Mouse (Mus musculus) limb, embryonic 11.5 days (tissue): ENCODE measurements at regions not wholly inside any gene's neighbourhood (a gene's known extent, or its start where the extent isn't known, plus 50 kb on each side); places are given as distances from the start of the nearest gene placed in this dataset.

Source experiments
- ATAC-seq: fragments of 200-750 bp; cut with Nextera tagmentation; 2 replicates; pipeline ENCODE4 v1.8.0; 2017; ENCODE audit warnings: low read depth; ENCODE audit not compliant: insufficient number of reproducible peaks, low FRiP score, low TSS enrichment
- DNase-seq: peaks from one replicate; pipeline ENCODE4 v3.0.0-alpha.2; 2015; ENCODE audit warnings: low spot score
- H3K27ac ChIP-seq: fragments of 300-500 bp; sonication (generic); replicated peaks from 2 replicates; pipeline ENCODE4 v1.5.1; 2014; ENCODE audit warnings: low read depth, mild to moderate bottlenecking, low read length
- H3K27me3 ChIP-seq: fragments of 300-500 bp; sonication (generic); 2 replicates; pipeline ENCODE4 v1.6.1; 2014; ENCODE audit warnings: mild to moderate bottlenecking, low read length, mixed read lengths; ENCODE audit not compliant: control insufficient read depth, insufficient read depth
- H3K36me3 ChIP-seq: fragments of 300-500 bp; sonication (generic); 2 replicates; pipeline ENCODE4 v1.6.1; 2014; ENCODE audit warnings: mild to moderate bottlenecking, low read length, moderate library complexity, mixed read lengths; ENCODE audit not compliant: control insufficient read depth, insufficient read depth
- H3K4me1 ChIP-seq: fragments of 300-500 bp; sonication (generic); 2 replicates; pipeline ENCODE4 v1.6.1; 2014; ENCODE audit warnings: low read length, mixed read lengths; ENCODE audit not compliant: control insufficient read depth, insufficient read depth
- H3K4me2 ChIP-seq: fragments of 300-500 bp; sonication (generic); 2 replicates; pipeline ENCODE4 v1.6.1; 2014; ENCODE audit warnings: low read depth, mild to moderate bottlenecking, moderate library complexity; ENCODE audit not compliant: severe bottlenecking
- H3K4me3 ChIP-seq: fragments of 300-500 bp; sonication (generic); 2 replicates; pipeline ENCODE4 v1.5.1; 2014; ENCODE audit warnings: low read depth, low read length
- H3K9ac ChIP-seq: fragments of 300-500 bp; sonication (generic); 2 replicates; pipeline ENCODE4 v1.6.1; 2014; ENCODE audit warnings: mild to moderate bottlenecking, low read length
- H3K9me3 ChIP-seq: fragments of 300-500 bp; sonication (generic); 2 replicates; pipeline ENCODE4 v1.6.1; 2016; ENCODE audit warnings: low read length; ENCODE audit not compliant: control insufficient read depth
- WGBS: fragments of 180-500 bp; shearing (Covaris S2); extraction: QIAGEN DNeasy Blood & Tissue Kit; methylation state at CpG from one replicate; pipeline ENCODE4 v1.1.7; 2014; 5-methylcytosine and 5-hydroxymethylcytosine counted together

DNA sequence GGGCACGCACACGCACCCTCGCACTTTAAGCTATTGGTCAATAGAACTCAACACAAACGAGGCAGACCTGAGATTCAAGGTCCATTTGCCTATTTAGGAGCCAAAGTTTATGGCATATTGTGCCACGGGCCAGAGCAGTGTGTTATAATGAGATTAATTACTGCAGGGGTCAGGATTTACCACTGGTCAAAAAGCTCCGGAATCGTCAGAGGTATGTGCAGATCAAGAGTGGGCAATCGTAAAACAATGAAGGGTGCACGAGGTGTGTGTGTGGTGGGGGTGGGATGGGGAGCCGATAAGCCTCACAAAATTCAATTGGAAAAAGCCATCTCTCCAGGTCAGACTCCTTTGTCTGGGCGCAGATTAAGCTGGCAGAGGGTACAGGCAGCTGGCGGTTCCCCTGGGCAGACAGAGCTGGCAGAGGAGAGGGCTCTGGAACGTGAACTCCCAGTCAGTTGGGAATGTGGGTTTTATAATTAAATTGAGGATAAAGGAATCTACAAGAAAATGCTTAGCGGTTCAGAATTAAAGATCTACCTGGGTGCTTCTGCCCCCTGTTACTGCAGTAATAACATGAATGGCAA, 97.4 kb upstream of the Itga6 start:
- Histone ChIP-seq H3K27me3 (no peaks in the 10 kb centered on the region), H3K36me3 (no peaks in the 10 kb centered on the region), H3K9ac (no peak overlapping the region), H3K27ac (no peak overlapping the region), H3K4me3 (no peak overlapping the region), H3K4me1 (no peaks in the 10 kb centered on the region), H3K4me2 (no peak overlapping the region), H3K9me3 (no peaks in the 10 kb centered on the region)
- DNase-seq, result no peak
- no peak for ATAC-seq
- 72% methylated on average over 14 of the region's 14 CpGs for WGBS

DNA sequence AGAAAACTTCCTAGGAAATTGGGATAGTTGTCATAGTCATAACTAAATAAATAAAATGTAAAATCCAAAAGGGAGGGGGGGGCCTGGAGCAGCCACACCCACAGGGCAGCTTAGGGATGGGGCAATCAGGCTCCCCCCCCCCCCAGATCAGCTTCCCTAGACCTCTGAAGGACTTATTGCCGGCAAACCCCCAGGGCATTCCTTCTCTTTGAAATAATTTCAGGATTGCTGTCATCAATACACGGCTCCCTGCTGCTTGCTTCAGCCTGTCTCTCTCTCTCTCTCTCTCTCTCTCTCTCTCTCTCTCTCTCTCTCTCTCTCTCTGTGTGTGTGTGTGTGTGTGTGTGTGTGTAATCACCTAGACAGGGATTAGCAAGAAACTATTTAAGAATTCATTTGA, 93.8 kb upstream of the Itga6 start:
- Histone ChIP-seq H3K9me3 (no peaks in the 10 kb centered on the region), H3K27ac (no peak overlapping the region), H3K36me3 (no peaks in the 10 kb centered on the region), H3K27me3 (no peaks in the 10 kb centered on the region), H3K4me2 (no peak overlapping the region), H3K4me3 (no peak overlapping the region), H3K9ac (no peak overlapping the region), H3K4me1 (peaks cover 10% of the 10 kb centered on the region)
- ATAC-seq (no peak), DNase-seq (no peak)
- 21% methylated on average over 2 of the region's 2 CpGs for WGBS

- Histone ChIP-seq H3K36me3 (no peaks in the 10 kb centered on the region), H3K27ac (no peak overlapping the region), H3K27me3 (no peaks in the 10 kb centered on the region), H3K4me2 (no peak overlapping the region), H3K9ac (no peak overlapping the region), H3K4me1 (peaks cover 10% of the 10 kb centered on the region), H3K9me3 (no peaks in the 10 kb centered on the region), H3K4me3 (no peak overlapping the region)
- peak; percentile 50 for DNase-seq
- WGBS, result 11% methylated on average over 9 of the region's 9 CpGs
- no peak for ATAC-seq
Measured at GRCm38 (mm10) chr2:71652261-71652801, 93.1 kb upstream of the Itga6 start.

GRCm38 (mm10) chr2:71654817-71655503, 90.5 kb upstream of the Itga6 start:
- no peaks in the 10 kb centered on the region for H3K36me3 ChIP-seq
- H3K4me3 ChIP-seq, result no peak overlapping the region
- H3K9ac ChIP-seq, result peak overlapping the region; percentile 23; the same call in 1 of the 2 replicates
- no peaks in the 10 kb centered on the region for H3K9me3 ChIP-seq
- WGBS, result 22% methylated on average over 8 of the region's 8 CpGs
- H3K4me2 ChIP-seq, result no peak overlapping the region
- peak; percentile 59 for ATAC-seq
- no peak overlapping the region; the same call in 1 of the 2 replicates for H3K27ac ChIP-seq
- H3K4me1 ChIP-seq, result peaks cover 10% of the 10 kb centered on the region
- H3K27me3 ChIP-seq, result no peaks in the 10 kb centered on the region
- DNase-seq, result peak; percentile 32

DNA sequence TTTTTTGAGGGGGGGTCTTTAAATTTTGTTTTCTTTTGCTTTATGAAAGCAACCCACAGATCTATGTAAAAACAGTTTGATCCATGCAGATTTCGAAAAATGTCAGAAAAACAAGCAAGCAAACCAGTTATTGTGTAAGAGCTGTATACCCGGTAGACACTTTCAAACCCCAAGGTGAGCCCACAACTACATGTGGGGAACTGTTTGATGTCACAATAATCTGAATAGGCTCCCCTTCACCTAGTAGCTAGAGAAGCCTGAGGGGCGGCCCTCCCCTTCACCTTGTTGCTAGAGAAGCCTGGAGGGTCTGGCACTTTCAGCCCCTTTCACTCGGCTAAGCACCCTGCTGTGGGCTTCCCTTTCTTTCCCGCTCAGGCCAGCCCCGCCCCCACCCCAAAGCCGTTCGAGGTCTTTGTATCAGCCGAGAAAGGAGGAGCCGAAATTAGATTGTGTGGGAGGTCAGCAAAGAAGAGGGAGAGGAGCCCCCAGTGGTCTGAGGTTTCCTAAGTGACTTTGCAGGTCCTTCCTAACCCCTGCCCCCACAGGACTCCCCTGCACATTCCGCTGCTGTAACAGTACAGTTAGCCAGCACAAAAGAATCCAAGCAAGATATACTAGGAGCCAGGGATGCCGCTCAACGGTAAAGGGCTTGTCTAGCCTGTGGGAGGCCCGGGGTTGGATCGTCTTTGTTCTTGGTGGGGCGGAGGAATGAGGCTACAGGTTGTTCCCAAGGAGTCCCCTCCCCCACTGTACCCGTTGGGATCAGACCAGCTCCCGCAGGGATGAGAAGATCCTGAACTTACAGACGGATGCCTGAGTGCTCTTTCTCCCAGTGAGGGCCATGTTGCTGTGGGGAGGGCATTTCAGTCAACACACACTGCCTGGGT, 89.7 kb upstream of the Itga6 start:
- WGBS, result 4% methylated on average over 19 of the region's 19 CpGs
- H3K9ac ChIP-seq, result peak overlapping the region; percentile 76
- no peaks in the 10 kb centered on the region for H3K36me3 ChIP-seq
- H3K4me3 ChIP-seq, result peak overlapping the region; percentile 15
- peak; percentile 82 for DNase-seq
- H3K9me3 ChIP-seq, result no peaks in the 10 kb centered on the region
- H3K27ac ChIP-seq, result peak overlapping the region; percentile 64
- H3K27me3 ChIP-seq, result no peaks in the 10 kb centered on the region
- peak overlapping the region; percentile 40 for H3K4me2 ChIP-seq
- H3K4me1 ChIP-seq, result peaks cover 10% of the 10 kb centered on the region
- ATAC-seq, result peak; percentile 72

DNA sequence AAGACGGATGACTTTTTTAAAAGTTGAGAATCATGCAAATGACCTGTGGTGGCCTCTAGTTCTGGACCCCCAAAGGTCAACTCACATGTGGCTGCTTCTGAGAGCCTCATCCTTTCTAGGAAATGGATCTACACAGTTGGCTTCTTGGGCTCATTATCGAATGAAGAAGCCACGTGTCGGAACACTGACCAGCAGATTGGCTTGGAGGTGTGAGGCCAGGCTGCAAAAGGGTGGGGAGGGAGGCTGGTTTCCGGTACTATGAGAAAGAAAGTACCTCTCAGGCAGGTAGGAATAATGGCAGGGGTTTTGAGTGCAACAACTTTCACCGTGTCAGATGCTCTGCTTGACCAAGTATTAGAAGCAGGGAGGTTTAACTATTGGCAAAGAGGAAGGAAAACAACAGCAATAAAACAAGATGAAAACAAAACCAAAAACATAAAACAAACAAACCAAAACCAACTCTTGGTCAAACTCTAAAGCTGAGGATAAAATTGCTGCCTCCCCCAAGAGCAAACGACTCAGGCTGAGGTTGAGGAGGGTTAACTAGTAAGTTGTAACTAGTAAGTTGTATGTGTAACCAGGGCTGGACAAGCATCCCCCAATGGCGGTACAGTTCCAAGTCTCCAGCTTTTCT, 88.7 kb upstream of the Itga6 start:
- Histone ChIP-seq H3K27ac (no peak overlapping the region), H3K36me3 (no peaks in the 10 kb centered on the region), H3K4me1 (peaks cover 10% of the 10 kb centered on the region), H3K9me3 (no peaks in the 10 kb centered on the region), H3K4me2 (no peak overlapping the region), H3K4me3 (no peak overlapping the region), H3K9ac (no peak overlapping the region), H3K27me3 (no peaks in the 10 kb centered on the region)
- 58% methylated on average over 8 of the region's 8 CpGs for WGBS
- DNase-seq, result no peak
- ATAC-seq, result no peak

- Histone ChIP-seq H3K4me1 (no peaks in the 10 kb centered on the region), H3K4me2 (no peak overlapping the region), H3K36me3 (no peaks in the 10 kb centered on the region), H3K27me3 (no peaks in the 10 kb centered on the region), H3K9ac (no peak overlapping the region), H3K4me3 (no peak overlapping the region), H3K27ac (no peak overlapping the region), H3K9me3 (no peaks in the 10 kb centered on the region)
- DNase-seq (no peak), ATAC-seq (no peak)
Measured at GRCm38 (mm10) chr2:71661438-71661837, 84.0 kb upstream of the Itga6 start.

GRCm38 (mm10) chr2:71661986-71662385, 83.4 kb upstream of the Itga6 start:
- H3K4me3 ChIP-seq, result no peak overlapping the region
- 92% methylated on average over 5 of the region's 5 CpGs for WGBS

More at GRCm38 (mm10) chr2:71661986-71662385, 83.4 kb upstream of the Itga6 start:
- Histone ChIP-seq H3K9me3 (no peaks in the 10 kb centered on the region), H3K9ac (no peak overlapping the region), H3K36me3 (no peaks in the 10 kb centered on the region), H3K4me2 (no peak overlapping the region), H3K4me1 (no peaks in the 10 kb centered on the region), H3K27me3 (no peaks in the 10 kb centered on the region), H3K27ac (no peak overlapping the region)
- ATAC-seq, result no peak
- DNase-seq, result no peak
